8 mouse cellular contexts compared by ENCODE assay signal in the genomic region with DNA sequence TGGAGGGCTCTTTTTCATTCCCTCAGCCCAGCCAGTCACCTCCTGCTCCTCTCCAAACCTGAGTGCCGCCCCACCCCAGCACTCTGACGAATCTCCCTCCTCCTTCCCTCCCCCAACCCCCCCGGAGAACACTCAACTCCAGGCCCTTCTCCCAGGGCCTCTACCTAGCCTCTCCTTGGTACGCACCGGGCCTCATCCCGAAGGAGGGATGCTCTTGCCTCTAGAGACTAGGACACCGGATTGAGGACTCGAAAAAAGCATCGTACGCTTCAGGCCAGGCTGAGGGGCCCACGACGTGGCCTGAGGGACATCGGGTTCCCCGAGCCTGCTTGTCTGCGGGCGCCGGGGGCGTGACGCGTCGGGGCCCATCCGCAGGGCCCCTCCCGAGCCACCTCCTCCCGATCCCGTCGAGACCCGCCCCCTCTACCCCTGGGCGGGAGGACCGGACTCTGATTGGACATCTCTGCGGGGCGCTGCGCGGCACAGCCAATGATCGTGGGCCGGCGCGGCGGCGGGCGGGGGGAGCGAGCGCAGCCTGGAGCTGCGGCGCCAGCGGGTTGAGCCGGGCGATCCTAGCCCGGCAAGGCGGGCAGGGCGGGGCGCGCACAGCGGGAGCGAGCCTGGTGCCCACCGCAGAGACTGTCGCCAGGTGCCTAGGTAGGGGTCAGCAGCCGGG. TPM values are rescaled to one million over a fixed set of nuclear protein-coding genes. Genes with fewer than 3 reads are reported as not detected.
A peak's percentile ranks its signal among the peaks of the same experiment; 100 is the strongest.
DNase-seq lines count a peak whose midpoint lies in the region; ATAC-seq and TF ChIP-seq lines count a peak whose summit lies in the region.

Gene Camkk1, plus strand, starts transcription at position 538 of the 676 bp plus-strand sequence.

- peak within 1 kb of the TSS; percentile 71 for H3K9ac ChIP-seq in heart, embryonic 12.5 days
- H3K9ac ChIP-seq in kidney, embryonic 16.5 days (replicated peaks; ENCODE audit: low read length): peak within 1 kb of the TSS; percentile 69

- peaks cover 17% of the 10 kb centered on the region for H3K4me1 ChIP-seq in embryonic fibroblast, embryonic 13.5 days (ENCODE audit: control insufficient read depth, insufficient read depth, low read length)
- peaks cover 15% of the 10 kb centered on the region; the same call in 1 of the 2 replicates for H3K4me1 ChIP-seq in heart, embryonic 12.5 days (replicated peaks)
- peaks cover 11% of the 10 kb centered on the region; the same call in 1 of the 2 replicates for H3K4me1 ChIP-seq in kidney, embryonic 16.5 days (ENCODE audit: insufficient read depth, low read length)

- peak; percentile 95 for DNase-seq in CD4-positive helper T cell, adult 2 months (ENCODE audit: low read depth, low spot score)
- peak; percentile 98 for DNase-seq in brain, adult 2 months (ENCODE audit: low read depth, low spot score)
- DNase-seq in liver: peak; percentile 90
- peak; percentile 86 to 87 for DNase-seq in spleen, postnatal 36 days (ENCODE audit: low spot score in 2 of 2)

- peak; percentile 95 for ATAC-seq in heart, embryonic 12.5 days (ENCODE audit: insufficient number of reproducible peaks, low FRiP score)
- ATAC-seq in kidney, embryonic 16.5 days (ENCODE audit: low FRiP score, low TSS enrichment): peak; percentile 97
- ATAC-seq in monocyte, adult 5-6 weeks (replicated peaks; ENCODE audit: insufficient number of reproducible peaks, low FRiP score, low TSS enrichment, poor library complexity, severe bottlenecking): peak; percentile 91

- TF ChIP-seq CTCF in embryonic fibroblast, embryonic 13.5 days (IDR thresholded peaks at IDR 0.05; ENCODE audit: borderline replicate concordance, insufficient read depth, low read length): no peak

- no peaks in the 10 kb centered on the region for H3K36me3 ChIP-seq in heart, embryonic 12.5 days
- H3K36me3 ChIP-seq in kidney, embryonic 16.5 days (ENCODE audit: insufficient read depth, low read length): no peaks in the 10 kb centered on the region

- peak within 1 kb of the TSS; percentile 59 for H3K4me3 ChIP-seq in embryonic fibroblast, embryonic 13.5 days (ENCODE audit: insufficient read depth, low read length)
- H3K4me3 ChIP-seq in heart, embryonic 12.5 days: peak within 1 kb of the TSS; percentile 62
- H3K4me3 ChIP-seq in kidney, embryonic 16.5 days (ENCODE audit: low read length): peak within 1 kb of the TSS; percentile 72

- H3K4me2 ChIP-seq in heart, embryonic 12.5 days: peak within 1 kb of the TSS; percentile 99
- H3K4me2 ChIP-seq in kidney, embryonic 16.5 days (replicated peaks; ENCODE audit: low read depth, low read length): peak within 1 kb of the TSS; percentile 98

- no peak within 1 kb of the TSS for H3K27ac ChIP-seq in embryonic fibroblast, embryonic 13.5 days (ENCODE audit: insufficient read depth, low read length)
- H3K27ac ChIP-seq in heart, embryonic 12.5 days (ENCODE audit: poor library complexity, severe bottlenecking): no peak within 1 kb of the TSS
- no peak within 1 kb of the TSS for H3K27ac ChIP-seq in kidney, embryonic 16.5 days (ENCODE audit: low read length)

- H3K27me3 ChIP-seq in heart, embryonic 12.5 days (replicated peaks): peaks cover 54% of the 10 kb centered on the region
- H3K27me3 ChIP-seq in kidney, embryonic 16.5 days (ENCODE audit: insufficient read depth, low read length): peaks cover 21% of the 10 kb centered on the region

- 1% methylated on average over 57 of the region's 57 CpGs for WGBS in heart, embryonic 12.5 days
- WGBS in kidney, embryonic 16.5 days: under 1% methylated on average over 44 of the region's 57 CpGs

- no peaks in the 10 kb centered on the region for H3K9me3 ChIP-seq in heart, embryonic 12.5 days (replicated peaks)
- no peaks in the 10 kb centered on the region for H3K9me3 ChIP-seq in kidney, embryonic 16.5 days (ENCODE audit: low read length)

- TF ChIP-seq POLR2A in embryonic fibroblast, embryonic 13.5 days (IDR thresholded peaks at IDR 0.05; ENCODE audit: low read depth, low read length): peak; percentile 69

RNA-seq across cellular contexts. Expression of gene Camkk1, which starts in this region (rescaled TPM):
- polyA plus RNA-seq in embryonic fibroblast, embryonic 13.5 days (2011; ENCODE audit: insufficient read length, low read depth, missing spikeins): 4.2 and 6.7 TPM in 2 replicates
- polyA plus RNA-seq in heart, embryonic 12.5 days (2016; fragmentation: Nextera tagmentation; extraction: Ambion mirVana): 2.0 and 2.2 TPM in 2 replicates
- polyA plus RNA-seq in kidney, embryonic 16.5 days (2015; fragmentation: Nextera tagmentation; extraction: Ambion mirVana): 7.4 and 7.7 TPM in 2 replicates
- total RNA-seq in monocyte, adult 5-6 weeks (2017): 2.6 to 4.0 TPM (median 3.0 TPM) in 3 replicates
